Comparison of ENCODE assay signal across 8 mouse cellular contexts in the genomic region with DNA sequence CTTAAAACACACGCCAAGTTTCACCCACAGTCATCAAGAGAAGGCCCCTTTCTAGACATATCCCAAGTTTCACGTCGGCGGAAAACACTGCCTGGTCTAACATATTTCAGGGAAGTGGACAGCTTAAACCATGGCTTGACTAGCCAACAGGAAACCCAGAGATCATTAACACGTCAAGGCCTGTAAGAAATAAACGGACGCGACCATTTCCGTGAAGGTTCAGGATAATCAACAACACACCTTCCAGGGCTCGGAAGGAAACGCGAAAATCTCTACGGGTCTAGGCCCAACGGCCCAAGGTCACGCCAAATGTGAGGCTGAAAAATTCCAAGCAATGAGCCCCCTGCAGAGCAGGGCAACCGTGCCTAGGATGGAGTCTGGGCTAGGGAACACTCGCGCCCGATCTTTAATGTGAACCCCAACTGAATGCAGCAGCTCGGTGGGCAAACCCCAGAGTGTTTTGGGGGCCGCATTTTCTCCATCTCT. TPM values are rescaled to one million over a fixed set of nuclear protein-coding genes. Genes with fewer than 3 reads are reported as not detected.
DNase-seq lines count a peak whose midpoint lies in the region; ATAC-seq and TF ChIP-seq lines count a peak whose summit lies in the region.

No protein-coding gene starts in this region.

- H3K4me1 ChIP-seq in forebrain, embryonic 13.5 days = peaks cover 38% of the 10 kb centered on the region
- 0 out of 2 replicates have a peak, but pooled peaks cover 3% of the 10 kb centered on the region for H3K4me1 ChIP-seq in hindbrain, embryonic 11.5 days (replicated peaks; ENCODE audit: control insufficient read depth, insufficient read depth, low read length)
- peaks cover 30% of the 10 kb centered on the region for H3K4me1 ChIP-seq in midbrain, embryonic 10.5 days
- H3K4me1 ChIP-seq in stomach, embryonic 14.5 days (ENCODE audit: control insufficient read depth, insufficient read depth, low read length) = peaks cover 6% of the 10 kb centered on the region; the same call in 1 of the 2 replicates

- no peaks in the 10 kb centered on the region for H3K27me3 ChIP-seq in forebrain, embryonic 13.5 days
- no peaks in the 10 kb centered on the region for H3K27me3 ChIP-seq in hindbrain, embryonic 11.5 days (ENCODE audit: control insufficient read depth, insufficient read depth, low read length)
- H3K27me3 ChIP-seq in midbrain, embryonic 10.5 days (ENCODE audit: low read depth, poor library complexity, severe bottlenecking) = no peaks in the 10 kb centered on the region
- H3K27me3 ChIP-seq in stomach, embryonic 14.5 days (ENCODE audit: control insufficient read depth, insufficient read depth, low read length) = no peaks in the 10 kb centered on the region

- peak overlapping the region; percentile 96 for H3K4me3 ChIP-seq in layer of hippocampus, adult 2 months
- H3K4me3 ChIP-seq in forebrain, embryonic 13.5 days = peak overlapping the region; percentile 78
- peak overlapping the region; percentile 75 for H3K4me3 ChIP-seq in hindbrain, embryonic 11.5 days (ENCODE audit: low read depth, low read length)
- H3K4me3 ChIP-seq in midbrain, embryonic 10.5 days = peak overlapping the region; percentile 91
- peak overlapping the region; percentile 67 for H3K4me3 ChIP-seq in stomach, embryonic 14.5 days (ENCODE audit: low read depth, low read length)

- DNase-seq in layer of hippocampus, adult 2 months (ENCODE audit: low spot score in 2 of 2) = peak; percentile 10 to 19
- DNase-seq in layer of hippocampus, postnatal 14 days (ENCODE audit: low spot score in 2 of 2) = no peak
- peak; percentile 72 for DNase-seq in hindbrain, embryonic 11.5 days (ENCODE audit: low spot score)
- peak; percentile 33 to 48 for DNase-seq in left cerebral cortex, postnatal 14 days (ENCODE audit: low spot score in 2 of 2)
- DNase-seq in midbrain, embryonic 10.5 days (ENCODE audit: low spot score) = no peak

- 0 out of 2 replicates have a peak, but pooled peaks have one; percentile 3 for ATAC-seq in cerebellum, adult (ENCODE audit: insufficient number of reproducible peaks, low FRiP score, low TSS enrichment)
- 0 out of 2 replicates have a peak, but pooled peaks have one; percentile 0 for ATAC-seq in forebrain, embryonic 13.5 days
- ATAC-seq in hindbrain, embryonic 11.5 days (ENCODE audit: low FRiP score) = peak; percentile 23
- no peak for ATAC-seq in stomach, embryonic 14.5 days (ENCODE audit: insufficient number of reproducible peaks, insufficient read depth, low FRiP score, low read depth)

- under 1% methylated on average over 21 of the region's 21 CpGs for WGBS in forebrain, embryonic 13.5 days
- under 1% methylated on average over 21 of the region's 21 CpGs for WGBS in hindbrain, embryonic 11.5 days
- WGBS in midbrain, embryonic 10.5 days = 0% methylated on average over 21 of the region's 21 CpGs
- WGBS in stomach, embryonic 14.5 days = under 1% methylated on average over 21 of the region's 21 CpGs

- TF ChIP-seq CTCF in layer of hippocampus, adult 2 months (conservative IDR thresholded peaks at IDR 0.05) = no peak

- peak overlapping the region; percentile 100 for H3K27ac ChIP-seq in layer of hippocampus, adult 2 months
- peak overlapping the region; percentile 100 for H3K27ac ChIP-seq in forebrain, embryonic 13.5 days
- H3K27ac ChIP-seq in hindbrain, embryonic 11.5 days (ENCODE audit: low read depth, low read length) = peak overlapping the region; percentile 100
- peak overlapping the region; percentile 99 for H3K27ac ChIP-seq in midbrain, embryonic 10.5 days (replicated peaks)
- H3K27ac ChIP-seq in stomach, embryonic 14.5 days (ENCODE audit: low read length) = peak overlapping the region; percentile 100

- no peaks in the 10 kb centered on the region for H3K36me3 ChIP-seq in forebrain, embryonic 13.5 days (ENCODE audit: poor library complexity, severe bottlenecking)
- no peaks in the 10 kb centered on the region for H3K36me3 ChIP-seq in hindbrain, embryonic 11.5 days (ENCODE audit: control insufficient read depth, insufficient read depth, low read length)
- H3K36me3 ChIP-seq in midbrain, embryonic 10.5 days = peaks cover 18% of the 10 kb centered on the region
- H3K36me3 ChIP-seq in stomach, embryonic 14.5 days (ENCODE audit: control insufficient read depth, insufficient read depth, low read length) = no peaks in the 10 kb centered on the region

- intact Hi-C loops in left cerebral cortex, postnatal 14 days (cut with DNase I) = no loop called here

- no peaks in the 10 kb centered on the region for H3K9me3 ChIP-seq in forebrain, embryonic 13.5 days (replicated peaks)
- H3K9me3 ChIP-seq in hindbrain, embryonic 11.5 days (ENCODE audit: control insufficient read depth, low read length) = no peaks in the 10 kb centered on the region
- H3K9me3 ChIP-seq in midbrain, embryonic 10.5 days (replicated peaks) = no peaks in the 10 kb centered on the region
- no peaks in the 10 kb centered on the region for H3K9me3 ChIP-seq in stomach, embryonic 14.5 days (ENCODE audit: control insufficient read depth, low read depth, low read length)

- peak overlapping the region; percentile 74 for H3K4me2 ChIP-seq in forebrain, embryonic 13.5 days
- H3K4me2 ChIP-seq in hindbrain, embryonic 11.5 days (replicated peaks; ENCODE audit: low read depth, low read length) = peak overlapping the region; percentile 71
- H3K4me2 ChIP-seq in stomach, embryonic 14.5 days (replicated peaks; ENCODE audit: low read depth, low read length) = peak overlapping the region; percentile 55

- H3K9ac ChIP-seq in forebrain, embryonic 13.5 days = peak overlapping the region; percentile 94
- H3K9ac ChIP-seq in hindbrain, embryonic 11.5 days (ENCODE audit: low read depth, low read length) = peak overlapping the region; percentile 99
- H3K9ac ChIP-seq in stomach, embryonic 14.5 days (replicated peaks; ENCODE audit: low read depth, low read length) = peak overlapping the region; percentile 93

RNA-seq across cellular contexts. Expression of a gene that starts 0.6 kb away (rescaled TPM):
- 10 to 100 TPM; 60.3 to 65.5 TPM for total RNA-seq in layer of hippocampus, adult 2 months (2021)
- 10 to 100 TPM; 60.4 to 63.5 TPM for total RNA-seq in layer of hippocampus, postnatal 14 days (2021)
- 22.7 and 23.5 TPM in 2 replicates for polyA plus RNA-seq in forebrain, embryonic 13.5 days (2015; fragmentation: Nextera tagmentation; extraction: Ambion mirVana)
- 26.0 and 27.4 TPM in 2 replicates for polyA plus RNA-seq in hindbrain, embryonic 11.5 days (2014; fragmentation: Nextera tagmentation; extraction: Ambion mirVana)
- total RNA-seq in left cerebral cortex, postnatal 14 days (2021) = 10 to 100 TPM; 61.3 to 61.8 TPM
- 18.1 and 22.1 TPM in 2 replicates for polyA plus RNA-seq in midbrain, embryonic 10.5 days (2016; fragmentation: Nextera tagmentation; extraction: Ambion mirVana)
- 24.8 and 24.9 TPM in 2 replicates for polyA plus RNA-seq in stomach, embryonic 14.5 days (2014; fragmentation: Nextera tagmentation; extraction: Ambion mirVana)

RNA-seq across cellular contexts. Expression of a gene that starts 37.6 kb away (rescaled TPM):
- 10 to 100 TPM; 33.0 to 38.1 TPM for total RNA-seq in layer of hippocampus, adult 2 months (2021)
- total RNA-seq in layer of hippocampus, postnatal 14 days (2021) = 10 to 100 TPM; 28.8 to 30.7 TPM
- polyA plus RNA-seq in forebrain, embryonic 13.5 days (2015; fragmentation: Nextera tagmentation; extraction: Ambion mirVana) = 50.9 and 53.0 TPM in 2 replicates
- 60.8 and 69.9 TPM in 2 replicates for polyA plus RNA-seq in hindbrain, embryonic 11.5 days (2014; fragmentation: Nextera tagmentation; extraction: Ambion mirVana)
- 10 to 100 TPM; 26.3 to 33.9 TPM for total RNA-seq in left cerebral cortex, postnatal 14 days (2021)
- polyA plus RNA-seq in midbrain, embryonic 10.5 days (2016; fragmentation: Nextera tagmentation; extraction: Ambion mirVana) = 65.8 and 66.5 TPM in 2 replicates
- polyA plus RNA-seq in stomach, embryonic 14.5 days (2014; fragmentation: Nextera tagmentation; extraction: Ambion mirVana) = 54.2 and 55.5 TPM in 2 replicates

RNA-seq across cellular contexts. Expression of a gene that starts 53.2 kb away (rescaled TPM):
- 100 to 1,000 TPM; 155 to 164 TPM for total RNA-seq in layer of hippocampus, adult 2 months (2021)
- total RNA-seq in layer of hippocampus, postnatal 14 days (2021) = 100 to 1,000 TPM; 134 to 162 TPM
- 334 and 380 TPM in 2 replicates for polyA plus RNA-seq in forebrain, embryonic 13.5 days (2015; fragmentation: Nextera tagmentation; extraction: Ambion mirVana)
- 329 and 340 TPM in 2 replicates for polyA plus RNA-seq in hindbrain, embryonic 11.5 days (2014; fragmentation: Nextera tagmentation; extraction: Ambion mirVana)
- 100 to 1,000 TPM; 152 to 157 TPM for total RNA-seq in left cerebral cortex, postnatal 14 days (2021)
- 354 and 390 TPM in 2 replicates for polyA plus RNA-seq in midbrain, embryonic 10.5 days (2016; fragmentation: Nextera tagmentation; extraction: Ambion mirVana)
- 339 and 352 TPM in 2 replicates for polyA plus RNA-seq in stomach, embryonic 14.5 days (2014; fragmentation: Nextera tagmentation; extraction: Ambion mirVana)

RNA-seq across cellular contexts. Expression of a gene that starts 58.1 kb away (rescaled TPM):
- 10 to 100 TPM; 43.1 to 44.0 TPM for total RNA-seq in layer of hippocampus, adult 2 months (2021)
- total RNA-seq in layer of hippocampus, postnatal 14 days (2021) = 10 to 100 TPM; 39.9 to 40.0 TPM
- polyA plus RNA-seq in forebrain, embryonic 13.5 days (2015; fragmentation: Nextera tagmentation; extraction: Ambion mirVana) = 42.8 and 50.9 TPM in 2 replicates
- polyA plus RNA-seq in hindbrain, embryonic 11.5 days (2014; fragmentation: Nextera tagmentation; extraction: Ambion mirVana) = 42.6 and 49.7 TPM in 2 replicates
- total RNA-seq in left cerebral cortex, postnatal 14 days (2021) = 10 to 100 TPM; 37.3 to 40.8 TPM
- polyA plus RNA-seq in midbrain, embryonic 10.5 days (2016; fragmentation: Nextera tagmentation; extraction: Ambion mirVana) = 54.1 and 64.4 TPM in 2 replicates
- 46.8 and 47.5 TPM in 2 replicates for polyA plus RNA-seq in stomach, embryonic 14.5 days (2014; fragmentation: Nextera tagmentation; extraction: Ambion mirVana)

Comparison
In these comparisons a context has a peak if more than half of its experiments do, and no peak if none do; other contexts are left out.
1. DNase-seq: peak in layer of hippocampus, adult 2 months (2 of 2), hindbrain, embryonic 11.5 days (single experiment) and left cerebral cortex, postnatal 14 days (2 of 2); none in layer of hippocampus, postnatal 14 days (0 of 2) and midbrain, embryonic 10.5 days (single experiment).
2. Peak in every context shown above with its lines, with median percentiles within 50 percentile points of each other: H3K27ac ChIP-seq, H3K4me3 ChIP-seq, H3K4me2 ChIP-seq and H3K9ac ChIP-seq.